Mouse (Mus musculus) kidney, embryonic 14.5 days (tissue): Measurements from ENCODE around the gene Luzp2. TPM values are rescaled to one million over a fixed set of nuclear protein-coding genes. Genes with fewer than 3 reads are reported as not detected.
"Not testable (repeated sequence)": the region's sequence is repeated elsewhere in the genome, so short reads cannot be mapped to it uniquely, and the experiment has no call there.

Experiments used
- ATAC-seq: fragments of 200-750 bp; cut with Nextera tagmentation; 2 replicates; pipeline ENCODE4 v1.8.0; 2017; ENCODE audit warnings: moderate number of reproducible peaks, mild to moderate bottlenecking, moderate TSS enrichment, moderate library complexity; ENCODE audit not compliant: low FRiP score, low TSS enrichment
- H3K27ac ChIP-seq: fragments of 300-500 bp; sonication (generic); 2 replicates; pipeline ENCODE4 v1.5.1; 2014; ENCODE audit warnings: low read depth, mild to moderate bottlenecking, low read length, moderate library complexity, mixed read lengths
- H3K27me3 ChIP-seq: fragments of 300-500 bp; sonication (generic); 2 replicates; pipeline ENCODE4 v1.6.1; 2014; ENCODE audit warnings: mild to moderate bottlenecking, low read length; ENCODE audit not compliant: control insufficient read depth, insufficient read depth
- H3K36me3 ChIP-seq: fragments of 300-500 bp; sonication (generic); 2 replicates; pipeline ENCODE4 v1.6.1; 2014; ENCODE audit warnings: low read length, mixed read lengths; ENCODE audit not compliant: control insufficient read depth, insufficient read depth
- H3K4me1 ChIP-seq: fragments of 300-500 bp; sonication (generic); 2 replicates; pipeline ENCODE4 v1.6.1; 2014; ENCODE audit warnings: low read length, mixed read lengths; ENCODE audit not compliant: control insufficient read depth, insufficient read depth
- H3K4me2 ChIP-seq: fragments of 300-500 bp; sonication (generic); replicated peaks from 2 replicates; pipeline ENCODE4 v1.6.1; 2014; ENCODE audit warnings: low read depth, mild to moderate bottlenecking, low read length
- H3K4me3 ChIP-seq: fragments of 300-500 bp; sonication (generic); 2 replicates; pipeline ENCODE4 v1.5.1; 2014; ENCODE audit warnings: mild to moderate bottlenecking, low read length
- H3K9ac ChIP-seq: fragments of 300-500 bp; sonication (generic); 2 replicates; pipeline ENCODE4 v1.6.1; 2014; ENCODE audit warnings: low read depth, mild to moderate bottlenecking, low read length, moderate library complexity
- H3K9me3 ChIP-seq: fragments of 300-500 bp; sonication (generic); 2 replicates; pipeline ENCODE4 v1.6.1; 2016; ENCODE audit warnings: low read length; ENCODE audit not compliant: control insufficient read depth
- WGBS: fragments of 180-500 bp; shearing (Covaris S2); extraction: QIAGEN DNeasy Blood & Tissue Kit; methylation state at CpG from one replicate; pipeline ENCODE4 v1.1.7; 2014; 5-methylcytosine and 5-hydroxymethylcytosine counted together
- polyA plus RNA-seq: library from polyadenylated mRNA; unstranded; fragments of >200 nt; fragmentation: Nextera tagmentation; extraction: Ambion mirVana; gene quantifications from 2 replicates; pipeline ENCODE4 v1.2.1, GENCODE M21; 2014

Luzp2 gene
- polyA plus RNA-seq, 1 experiment from 2014 or later, result 2.8 TPM

- Histone ChIP-seq H3K4me2 (no peak overlapping the region), H3K4me1 (no peaks in the 10 kb centered on the region), H3K27ac (no peak overlapping the region), H3K36me3 (no peaks in the 10 kb centered on the region), H3K27me3 (no peaks in the 10 kb centered on the region), H3K9ac (no peak overlapping the region), H3K9me3 (no peaks in the 10 kb centered on the region), H3K4me3 (no peak overlapping the region)
- ATAC-seq, result no peak
- 84% methylated on average over 4 of the region's 4 CpGs for WGBS
These were observed 127.4 kb downstream of the Luzp2 start for GRCm38 (mm10) chr7:54962678-54963077.

- H3K4me1 ChIP-seq, result no peaks in the 10 kb centered on the region
- no peak overlapping the region for H3K4me3 ChIP-seq
- H3K36me3 ChIP-seq, result no peaks in the 10 kb centered on the region
- H3K27me3 ChIP-seq, result no peaks in the 10 kb centered on the region
- ATAC-seq, result no peak
- no peak overlapping the region for H3K27ac ChIP-seq
- H3K4me2 ChIP-seq, result no peak overlapping the region
- no peaks in the 10 kb centered on the region for H3K9me3 ChIP-seq
- H3K9ac ChIP-seq, result no peak overlapping the region
These were observed 142.1 kb downstream of the Luzp2 start for GRCm38 (mm10) chr7:54977372-54977771.

DNA sequence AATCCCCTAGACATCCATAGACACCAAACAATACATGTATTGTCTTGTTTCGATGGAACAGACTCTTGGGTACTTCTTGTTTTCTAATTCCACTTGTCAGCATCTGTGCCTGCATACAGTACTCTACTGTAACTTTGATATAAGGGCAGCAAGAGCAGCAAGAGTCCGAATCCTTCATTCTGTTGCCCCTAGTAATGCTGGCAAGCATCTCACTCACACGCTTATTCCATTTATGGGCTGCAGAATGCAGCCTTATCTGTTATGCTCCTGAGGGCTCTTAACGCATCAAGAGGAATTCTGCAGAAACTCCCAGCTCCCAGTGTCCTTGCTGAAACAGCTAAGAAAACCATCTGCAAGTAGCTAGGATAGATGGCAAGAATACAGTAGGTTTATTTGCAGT is 145.3 kb downstream of the Luzp2 start:
- H3K9me3 ChIP-seq, result no peaks in the 10 kb centered on the region
- no peak overlapping the region for H3K4me3 ChIP-seq
- H3K27me3 ChIP-seq, result no peaks in the 10 kb centered on the region
- no peak overlapping the region for H3K27ac ChIP-seq
- 82% methylated on average over 4 of the region's 4 CpGs for WGBS
- no peaks in the 10 kb centered on the region for H3K36me3 ChIP-seq
- H3K4me1 ChIP-seq, result no peaks in the 10 kb centered on the region
- no peak for ATAC-seq
- no peak overlapping the region for H3K4me2 ChIP-seq
- H3K9ac ChIP-seq, result no peak overlapping the region

DNA sequence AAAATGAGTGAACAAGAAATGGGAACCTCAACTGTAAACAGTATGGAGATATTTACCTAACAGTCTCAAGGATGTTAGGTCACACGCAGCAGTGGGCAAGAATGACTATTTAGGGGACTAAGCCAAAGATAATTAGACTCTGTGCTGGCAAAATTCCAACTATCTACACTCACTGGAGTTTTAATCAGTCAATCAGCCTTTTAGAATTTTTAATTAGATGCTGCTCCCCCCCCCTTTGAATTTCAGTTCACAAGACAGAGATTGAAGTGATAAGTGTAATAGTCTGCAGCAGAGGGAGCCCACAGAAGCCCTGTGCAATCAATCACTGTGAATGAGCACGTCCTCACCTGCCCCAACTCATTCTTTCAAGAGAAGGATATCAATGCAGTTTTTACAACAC is 165.1 kb downstream of the Luzp2 start:
- Histone ChIP-seq H3K9me3 (no peaks in the 10 kb centered on the region), H3K4me3 (no peak overlapping the region), H3K4me1 (no peaks in the 10 kb centered on the region), H3K9ac (no peak overlapping the region), H3K36me3 (no peaks in the 10 kb centered on the region), H3K27me3 (no peaks in the 10 kb centered on the region), H3K4me2 (no peak overlapping the region), H3K27ac (no peak overlapping the region)
- WGBS, result 53% methylated on average over 2 of the region's 2 CpGs
- ATAC-seq, result no peak

- Histone ChIP-seq H3K4me1 (no peaks in the 10 kb centered on the region), H3K4me2 (no peak overlapping the region), H3K27me3 (no peaks in the 10 kb centered on the region), H3K9me3 (no peaks in the 10 kb centered on the region), H3K9ac (no peak overlapping the region), H3K27ac (no peak overlapping the region), H3K4me3 (no peak overlapping the region), H3K36me3 (no peaks in the 10 kb centered on the region)
- 53% methylated on average over 4 of the region's 4 CpGs for WGBS
- no peak for ATAC-seq
These were observed 174.0 kb downstream of the Luzp2 start for GRCm38 (mm10) chr7:55009173-55009771.

DNA sequence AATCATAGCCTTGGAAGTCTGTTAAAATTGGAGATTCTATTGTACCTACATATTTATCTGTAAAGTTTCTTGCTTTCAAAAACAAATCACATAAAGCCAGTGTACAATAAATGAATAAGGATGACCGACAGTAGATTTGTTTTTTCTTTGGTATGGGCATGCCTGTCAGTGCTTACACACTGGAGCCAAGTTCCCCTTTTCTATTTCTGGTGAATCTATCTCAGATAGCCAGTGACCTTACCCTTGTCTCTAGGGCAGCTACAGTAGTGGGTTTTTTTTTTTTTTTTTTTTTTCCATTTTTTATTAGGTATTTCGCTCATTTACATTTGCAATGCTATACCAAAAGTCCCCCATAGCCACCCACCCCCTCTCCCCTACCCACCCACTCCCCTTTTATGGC is 298.6 kb downstream of the Luzp2 start:
- 97% methylated on average over 1 of the region's 2 CpGs for WGBS
- H3K27me3 ChIP-seq, H3K4me3 ChIP-seq, H3K4me1 ChIP-seq, H3K4me2 ChIP-seq, H3K9me3 ChIP-seq, H3K9ac ChIP-seq, H3K27ac ChIP-seq, ATAC-seq, H3K36me3 ChIP-seq: not testable (repeated sequence)

DNA sequence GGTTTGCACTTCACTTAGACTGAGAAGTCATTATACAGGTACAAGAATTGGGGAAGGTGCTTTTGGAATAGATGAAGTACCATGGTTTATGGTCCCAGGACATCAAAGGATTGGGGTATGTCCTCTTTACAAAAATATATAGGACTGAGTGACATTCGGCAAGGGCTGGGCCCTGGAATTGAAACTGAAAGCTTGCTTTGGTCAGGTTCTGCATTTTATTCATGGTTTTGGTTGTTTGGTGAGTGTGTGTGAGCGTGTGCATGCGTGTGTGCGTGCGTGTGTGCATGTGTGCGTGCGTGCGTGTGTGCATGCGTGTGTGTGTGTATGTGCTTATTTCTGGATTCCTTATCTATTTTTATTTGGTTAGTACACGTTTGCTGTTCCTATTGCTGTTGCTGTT is 353.6 kb downstream of the Luzp2 start:
- Histone ChIP-seq H3K36me3 (no peaks in the 10 kb centered on the region), H3K4me3 (no peak overlapping the region), H3K9me3 (no peaks in the 10 kb centered on the region), H3K4me1 (no peaks in the 10 kb centered on the region), H3K4me2 (no peak overlapping the region), H3K27ac (no peak overlapping the region), H3K27me3 (no peaks in the 10 kb centered on the region), H3K9ac (no peak overlapping the region)
- WGBS, result 92% methylated on average over 10 of the region's 10 CpGs
- ATAC-seq, result no peak

- no peaks in the 10 kb centered on the region for H3K4me1 ChIP-seq
- 90% methylated on average over 2 of the region's 2 CpGs for WGBS
These were observed 354.2 kb downstream of the Luzp2 start for GRCm38 (mm10) chr7:55189496-55189895.

GRCm38 (mm10) chr7:55190655-55191054 is 355.4 kb downstream of the Luzp2 start:
- Histone ChIP-seq H3K4me2 (no peak overlapping the region), H3K27ac (no peak overlapping the region), H3K4me3 (no peak overlapping the region), H3K36me3 (no peaks in the 10 kb centered on the region), H3K9me3 (no peaks in the 10 kb centered on the region), H3K4me1 (no peaks in the 10 kb centered on the region), H3K9ac (no peak overlapping the region), H3K27me3 (no peaks in the 10 kb centered on the region)
- 74% methylated on average over 3 of the region's 3 CpGs for WGBS
- ATAC-seq, result no peak

More at GRCm38 (mm10) chr7:55189496-55189895, 354.2 kb downstream of the Luzp2 start:
- no peaks in the 10 kb centered on the region for H3K36me3 ChIP-seq
- H3K4me3 ChIP-seq, result no peak overlapping the region
- no peaks in the 10 kb centered on the region for H3K9me3 ChIP-seq
- no peak for ATAC-seq
- H3K9ac ChIP-seq, result no peak overlapping the region
- H3K27me3 ChIP-seq, result no peaks in the 10 kb centered on the region
- no peak overlapping the region for H3K27ac ChIP-seq
- H3K4me2 ChIP-seq, result no peak overlapping the region
